Mouse (Mus musculus) adipocyte (in vitro differentiated cells): ENCODE results near the gene Zfp810.
"Not testable (repeated sequence)": the region's sequence is repeated elsewhere in the genome, so short reads cannot be mapped to it uniquely, and the experiment has no call there.

ENCODE experiments used
- DNase-seq: peaks from one replicate; pipeline ENCODE4 v3.0.0-alpha.2; 2016; ENCODE audit warnings: low spot score

The Zfp810 gene

GRCm38 (mm10) chr9:22307156-22307919 lies at the start of gene Zfp810:
Gene Zfp810, minus strand, starts transcription at chr9:22307648.
- peak; percentile 94 for DNase-seq

GRCm38 (mm10) chr9:22355919-22356318 lies 48.5 kb upstream of the Zfp810 start:
- DNase-seq: no peak

DNA sequence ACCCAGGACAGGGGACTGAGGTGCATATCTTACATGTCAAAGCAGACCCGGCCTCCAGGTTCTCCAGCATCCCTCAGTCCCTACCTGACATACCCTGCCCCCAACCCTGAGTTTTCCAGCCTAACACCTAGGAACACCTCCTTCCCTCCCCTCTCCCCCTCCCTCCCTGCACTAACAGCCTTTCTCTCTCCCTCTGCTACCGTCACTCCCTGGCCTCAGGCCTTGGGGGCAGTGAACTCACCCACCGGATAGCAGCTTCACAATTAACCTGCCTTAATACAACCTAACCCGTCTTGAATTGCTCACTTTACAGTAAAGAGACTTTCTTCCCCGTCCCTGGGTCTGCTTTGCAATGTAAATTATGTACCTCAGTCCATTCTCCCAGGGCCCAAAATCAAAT lies 46.5 kb upstream of the Zfp810 start:
- DNase-seq: no peak

DNA sequence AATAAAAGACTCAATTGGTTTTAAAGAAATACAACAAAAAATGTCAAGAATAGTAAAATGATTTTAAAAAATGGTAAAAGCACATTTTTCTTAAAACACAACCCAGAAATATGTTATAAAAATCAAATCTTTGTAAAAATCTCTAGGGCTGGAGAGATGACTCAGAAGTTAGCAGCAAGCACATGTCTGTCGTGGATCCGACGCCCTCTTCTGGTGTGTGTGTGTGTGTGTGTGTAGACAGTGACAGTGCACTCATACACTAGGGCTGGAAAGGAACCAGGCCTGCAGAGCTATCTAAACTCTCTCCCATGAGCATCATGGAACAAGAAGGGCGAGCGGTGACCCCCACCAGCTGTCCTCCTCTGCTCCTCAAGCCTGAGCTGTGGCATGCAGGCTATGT lies 46.0 kb upstream of the Zfp810 start:
- no peak for DNase-seq

DNA sequence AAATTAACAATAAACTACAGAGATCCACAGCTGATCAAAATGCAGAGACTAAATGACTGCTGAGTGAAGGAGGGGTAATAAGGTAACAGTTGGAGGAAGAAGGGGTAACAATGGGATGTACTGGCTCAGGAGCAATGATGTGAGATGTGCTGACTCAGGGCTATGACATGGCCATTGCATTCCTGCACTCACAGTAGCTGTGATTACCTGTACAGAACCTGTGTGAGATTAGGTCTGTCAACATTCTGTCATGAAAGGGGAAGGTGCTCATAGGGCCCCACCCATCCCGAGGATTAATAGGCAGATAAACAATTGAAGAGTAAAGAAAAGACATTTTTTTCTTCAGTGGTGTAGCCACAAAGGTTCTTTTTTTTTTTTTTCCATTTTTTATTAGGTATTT lies 32.9 kb upstream of the Zfp810 start:
- DNase-seq: no peak

DNA sequence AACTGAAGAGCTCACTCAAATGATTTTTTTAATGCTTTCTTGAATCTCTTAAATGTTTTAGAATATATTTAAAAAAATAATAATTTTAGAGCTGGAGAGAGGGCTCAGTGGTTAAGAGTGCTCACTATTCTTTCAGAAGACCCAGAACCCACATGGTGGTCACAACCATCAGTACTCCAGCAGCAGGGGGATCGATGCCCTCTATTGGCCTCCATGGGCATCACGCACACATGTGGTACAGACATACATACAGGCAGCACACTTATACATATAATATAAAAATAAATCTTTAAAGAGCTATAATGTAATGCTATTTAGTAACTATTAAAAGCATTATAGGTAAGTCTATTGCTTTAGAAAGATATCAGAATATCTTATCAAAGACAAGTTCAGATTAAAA lies 29.8 kb upstream of the Zfp810 start:
- DNase-seq: no peak

- DNase-seq: no peak
Measured at GRCm38 (mm10) chr9:22327475-22328387, 20.3 kb upstream of the Zfp810 start.

DNA sequence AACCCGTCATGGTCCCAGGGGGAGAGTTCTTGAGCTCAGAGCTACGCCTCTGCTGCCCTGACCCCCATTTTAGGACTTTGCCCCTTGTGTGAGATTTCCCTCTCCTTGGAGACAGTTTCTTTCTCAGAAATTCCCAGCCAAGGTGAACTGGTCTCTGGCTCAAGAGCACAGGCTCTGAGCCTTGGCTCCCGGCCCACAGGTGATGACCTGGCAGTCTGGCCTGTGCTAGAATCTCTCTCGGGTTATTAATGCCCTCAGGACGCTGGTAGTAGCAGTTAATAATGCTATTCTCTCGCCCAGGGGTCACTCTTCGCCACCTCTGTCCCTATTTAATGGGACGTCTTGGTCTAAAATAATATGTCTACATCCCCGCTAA lies 19.6 kb upstream of the Zfp810 start:
- no peak for DNase-seq

- no peak for DNase-seq
Measured at GRCm38 (mm10) chr9:22324579-22324978, 17.1 kb upstream of the Zfp810 start.

- DNase-seq: no peak
Measured at GRCm38 (mm10) chr9:22322381-22323211, 15.1 kb upstream of the Zfp810 start.

GRCm38 (mm10) chr9:22319109-22319508 lies 11.7 kb upstream of the Zfp810 start:
- no peak for DNase-seq

DNA sequence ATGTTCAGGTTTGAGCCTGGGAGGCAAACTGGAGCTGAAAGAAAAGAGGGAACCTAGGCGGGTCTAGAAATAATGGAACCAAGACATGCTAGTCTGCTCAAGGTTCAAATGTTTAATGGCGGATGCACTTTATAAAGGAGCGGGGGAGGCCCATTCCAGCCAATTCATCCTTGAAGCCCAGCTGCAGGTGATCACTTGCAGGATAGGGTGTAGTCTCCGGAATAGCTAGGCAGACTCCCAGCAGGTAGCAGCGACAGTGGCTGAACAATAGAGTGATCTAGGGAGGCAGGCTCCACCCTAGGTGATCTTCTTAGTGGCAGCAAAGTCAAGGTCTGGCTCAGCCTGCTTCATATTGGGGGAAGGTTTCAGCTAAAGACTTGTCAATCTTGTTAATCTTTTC lies 8.6 kb upstream of the Zfp810 start:
- DNase-seq: not testable (repeated sequence)

GRCm38 (mm10) chr9:22314066-22314465 lies 6.6 kb upstream of the Zfp810 start:
- DNase-seq: peak; percentile 76

- DNase-seq: peak; percentile 7
Measured at GRCm38 (mm10) chr9:22313218-22313617, 5.8 kb upstream of the Zfp810 start.

GRCm38 (mm10) chr9:22309651-22310050 lies 2.2 kb upstream of the Zfp810 start:
- DNase-seq: peak; percentile 43

DNA sequence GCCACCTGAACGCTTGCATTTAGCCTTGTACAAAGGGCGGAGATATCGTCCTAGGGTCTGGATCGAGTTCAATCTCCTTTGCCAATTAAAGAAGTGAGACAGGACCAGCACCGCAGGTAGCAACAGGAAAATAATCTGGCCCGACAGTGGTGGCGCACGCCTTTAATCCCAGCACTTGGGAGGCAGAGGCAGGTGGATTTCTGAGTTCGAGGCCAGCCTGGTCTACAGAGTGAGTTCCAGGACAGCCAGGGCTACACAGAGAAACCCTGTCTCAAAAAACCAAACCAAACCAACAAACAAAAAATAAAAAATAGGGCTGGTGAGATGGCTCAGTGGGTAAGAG lies 443 bp upstream of the Zfp810 start:
- DNase-seq: not testable (repeated sequence)

DNA sequence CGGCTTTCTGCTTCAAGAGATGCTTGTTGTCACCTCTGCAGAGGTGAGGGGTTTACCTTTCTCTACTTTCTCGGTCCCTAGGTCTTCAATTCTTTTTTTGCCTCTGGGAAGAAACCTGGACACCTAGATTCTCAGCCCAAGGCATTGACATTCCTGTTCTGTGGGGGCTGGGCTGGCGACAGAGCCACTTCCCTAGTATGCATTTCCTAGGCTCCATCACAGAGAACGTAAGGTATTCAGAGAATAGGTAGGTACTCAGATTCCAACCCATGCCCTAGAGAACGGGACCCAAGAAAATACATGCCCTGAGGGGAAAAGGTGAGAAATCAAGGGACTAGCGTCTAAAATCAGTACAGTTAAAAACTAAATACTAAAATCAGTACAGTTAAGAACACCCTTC lies 722 bp downstream of the Zfp810 start:
- DNase-seq: no peak

GRCm38 (mm10) chr9:22302199-22302598 lies 5.2 kb downstream of the Zfp810 start:
- DNase-seq: no peak

DNA sequence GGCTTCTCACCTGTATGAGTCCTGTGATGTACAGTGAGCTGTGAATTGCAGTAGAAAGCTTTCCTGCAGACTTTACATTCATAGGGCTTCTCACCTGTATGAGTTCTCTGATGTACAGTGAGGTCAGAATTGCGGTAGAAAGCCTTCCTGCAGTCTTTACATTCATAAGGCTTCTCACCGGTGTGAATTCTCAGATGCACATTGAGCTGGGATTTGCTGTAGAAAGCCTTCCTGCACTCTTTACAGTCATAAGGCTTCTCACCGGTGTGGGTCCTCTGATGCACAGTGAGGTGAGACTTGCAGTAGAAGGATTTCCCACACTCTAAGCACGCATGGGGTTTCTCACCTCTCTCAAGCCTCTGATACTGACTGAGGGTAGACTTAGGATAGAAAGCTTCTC lies 28.7 kb downstream of the Zfp810 start:
- DNase-seq: no peak

GRCm38 (mm10) chr9:22268886-22269285 lies 38.6 kb downstream of the Zfp810 start:
- DNase-seq: no peak

DNA sequence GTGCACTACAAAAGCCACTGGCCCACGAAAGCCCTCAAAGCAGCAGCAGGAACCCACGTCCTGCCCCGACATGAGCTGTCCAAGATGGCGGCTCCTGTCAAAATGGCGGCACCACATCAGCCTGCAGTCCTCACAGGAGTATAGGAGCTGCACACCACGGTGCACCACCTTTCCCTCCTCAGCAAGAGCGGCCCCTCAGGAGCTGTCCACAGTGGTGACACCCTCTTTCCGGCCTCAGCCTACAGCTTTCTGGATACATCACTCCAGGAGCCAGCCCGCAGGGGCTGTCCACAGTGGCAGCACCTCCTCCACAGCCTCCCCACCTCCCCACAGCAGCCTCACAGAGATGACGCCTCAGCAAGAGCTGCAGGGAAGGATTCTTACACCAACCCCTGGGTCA lies 44.8 kb downstream of the Zfp810 start:
- no peak for DNase-seq

DNA sequence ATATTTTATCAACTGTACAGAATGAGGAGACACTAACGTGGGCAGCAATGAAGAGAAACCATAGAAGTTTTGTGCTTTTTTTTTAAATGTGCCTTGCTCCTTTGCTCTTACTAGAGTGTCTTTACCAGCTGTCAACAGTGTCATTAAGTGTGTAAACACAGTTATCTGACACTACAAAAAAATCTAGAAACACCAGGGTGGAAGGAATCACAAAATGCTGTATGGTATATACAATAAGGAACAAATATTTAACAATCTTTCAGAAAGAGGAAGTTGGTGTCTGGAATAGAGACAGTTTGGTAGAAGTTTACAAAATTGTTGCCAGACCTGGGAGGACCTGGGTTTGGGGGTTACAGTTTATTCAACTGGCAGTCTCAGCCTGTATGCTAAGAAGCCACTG lies 45.9 kb downstream of the Zfp810 start:
- no peak for DNase-seq

GRCm38 (mm10) chr9:22260092-22260422 lies 47.4 kb downstream of the Zfp810 start:
- DNase-seq: no peak
